Mouse (Mus musculus) lung, adult 2 months (tissue): ENCODE measurements around the gene Morn5. TPM values are rescaled to one million over a fixed set of nuclear protein-coding genes. Genes with fewer than 3 reads are reported as not detected.

Experiments
- DNase-seq: peaks from one replicate; pipeline ENCODE4 v3.0.0; 2022
- H3K4me1 ChIP-seq: fragments of 200-500 bp; 2 replicates; pipeline ENCODE4 v1.6.1; 2011; ENCODE audit warnings: low read length; ENCODE audit not compliant: control insufficient read depth, insufficient read depth
- H3K4me3 ChIP-seq: fragments of 200-500 bp; replicated peaks from 2 replicates; pipeline ENCODE3; 2011; ENCODE audit warnings: low read depth, mild to moderate bottlenecking, control low read depth, low read length; ENCODE audit errors: extremely low read depth
- CTCF ChIP-seq: fragments of 200-500 bp; IDR thresholded peaks from 2 replicates; pipeline ENCODE4 v1.5.1; 2011; ENCODE audit warnings: mild to moderate bottlenecking, low read length, control low read depth; ENCODE audit not compliant: insufficient read depth
- POLR2A ChIP-seq: fragments of 200-500 bp; IDR thresholded peaks from 2 replicates; pipeline ENCODE4 v1.6.1; 2011; ENCODE audit warnings: low read depth, mild to moderate bottlenecking, control low read depth, low read length, borderline replicate concordance; ENCODE audit errors: extremely low read depth
- WGBS: fragments of 180-500 bp; shearing (Covaris S2); methylation state at CpG from one replicate; pipeline ENCODE4 v1.1.7; 2018; 5-methylcytosine and 5-hydroxymethylcytosine counted together
- polyA plus RNA-seq: library from polyadenylated mRNA; depleted of rRNA; stranded (reverse); fragments of >200 nt; gene quantifications from 2 replicates; pipeline ENCODE4 v1.2.3, GENCODE M21; 2012; rRNA removed

Morn5 gene
- 3.0 and 4.4 TPM in 2 replicates for polyA plus RNA-seq

DNA sequence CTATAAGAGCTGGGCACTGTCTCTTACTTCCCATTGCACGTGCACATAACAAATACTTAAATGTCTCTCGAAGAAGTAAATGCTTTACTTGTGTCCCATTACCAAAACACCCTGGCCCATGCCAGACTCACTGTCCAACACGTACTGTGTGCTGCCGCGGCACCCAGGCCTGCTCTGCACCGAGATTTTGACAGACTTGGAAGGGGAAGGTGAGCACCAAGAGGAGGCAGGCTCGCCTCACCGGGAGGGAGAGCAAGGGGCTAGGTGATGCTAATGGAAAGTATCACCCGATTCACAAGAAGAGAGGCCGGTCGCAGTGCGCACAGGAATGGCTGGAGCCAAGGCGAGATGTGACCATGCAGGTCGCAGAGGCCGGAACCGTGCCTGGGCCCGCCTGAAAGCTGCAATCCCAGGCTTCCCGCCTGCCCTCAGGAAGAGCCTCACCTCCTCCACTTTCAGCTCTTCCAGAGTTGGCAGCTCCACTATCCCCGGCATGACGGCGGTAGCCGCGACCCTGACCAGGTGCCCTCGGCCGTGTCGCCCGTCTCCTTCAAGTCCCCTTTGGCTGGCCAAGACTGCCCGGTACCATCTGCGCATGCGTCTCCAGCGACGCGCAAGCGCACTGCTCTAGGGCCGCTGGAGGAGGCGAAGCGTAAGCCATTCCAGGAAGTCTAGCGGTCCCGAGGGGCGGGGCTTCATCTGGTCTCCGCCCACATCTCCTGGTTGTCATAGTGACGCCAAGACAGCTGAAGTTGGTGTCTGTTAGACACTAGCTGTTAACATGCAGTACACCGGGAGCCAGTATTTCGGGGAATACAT is at the start of gene Morn5, which contains the start of gene Ndufa8:
Morn5 (plus strand) TSS at position 711 of the 819 bp plus-strand sequence.
Ndufa8 (minus strand) TSS at position 659 of the 819 bp plus-strand sequence.
- H3K4me3 ChIP-seq, result peak within 1 kb of the TSS; percentile 99
- peak; percentile 97 for DNase-seq
- H3K4me1 ChIP-seq, result peaks cover 4% of the 10 kb centered on the region; the same call in 1 of the 2 replicates
- WGBS, result under 1% methylated on average over 44 of the region's 44 CpGs
- no peak for TF ChIP-seq CTCF
- TF ChIP-seq POLR2A, result peak; percentile 88; the same call in 1 of the 2 replicates

DNA sequence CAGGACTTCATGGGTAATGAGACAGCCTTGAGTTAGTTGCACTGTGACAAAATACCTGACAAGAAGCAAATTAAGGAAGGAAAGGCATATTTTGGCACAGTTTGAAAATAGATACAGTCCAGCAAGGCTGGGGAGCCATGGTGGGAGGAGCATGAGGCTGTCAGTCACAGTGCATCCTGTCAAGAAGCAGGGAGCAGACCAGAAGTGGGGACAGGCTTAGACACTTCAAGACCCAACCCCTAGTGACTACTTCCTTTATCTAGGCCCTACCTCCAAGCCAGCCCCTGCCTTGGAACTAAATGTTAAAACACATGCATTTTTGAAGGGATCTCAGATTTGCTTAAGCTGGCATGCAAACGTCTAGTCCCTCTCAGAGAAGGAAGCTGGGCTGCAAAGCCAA is 48.9 kb upstream of the Morn5 start:
- DNase-seq, result no peak
- Histone ChIP-seq H3K4me1 (no peaks in the 10 kb centered on the region), H3K4me3 (no peak overlapping the region)
- WGBS, result 35% methylated on average over 1 of the region's 1 CpGs
- TF ChIP-seq CTCF (no peak), POLR2A (no peak)

DNA sequence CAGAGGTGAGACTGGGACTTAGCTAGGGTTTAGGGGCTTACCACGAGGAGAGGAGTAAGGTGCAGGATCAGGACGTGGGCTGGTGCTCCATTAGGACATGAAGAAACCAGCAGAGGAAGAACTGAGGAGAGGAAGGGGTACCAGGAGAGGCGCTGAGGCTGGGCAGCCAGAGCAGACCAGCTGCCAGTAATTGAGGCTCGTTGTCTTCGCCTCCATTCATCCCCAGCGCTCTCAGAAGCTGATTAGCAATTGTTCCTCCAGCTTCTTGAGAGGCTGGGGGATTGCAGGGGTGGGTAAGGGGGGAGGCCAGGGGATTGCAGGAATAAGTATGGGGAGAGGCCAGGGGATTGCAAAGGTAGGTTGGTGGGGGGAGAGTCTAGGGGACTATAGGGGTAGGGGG is 47.1 kb upstream of the Morn5 start:
- DNase-seq, result no peak
- Histone ChIP-seq H3K4me1 (no peaks in the 10 kb centered on the region), H3K4me3 (no peak overlapping the region)
- 59% methylated on average over 6 of the region's 6 CpGs for WGBS
- TF ChIP-seq POLR2A (no peak), CTCF (no peak)

DNA sequence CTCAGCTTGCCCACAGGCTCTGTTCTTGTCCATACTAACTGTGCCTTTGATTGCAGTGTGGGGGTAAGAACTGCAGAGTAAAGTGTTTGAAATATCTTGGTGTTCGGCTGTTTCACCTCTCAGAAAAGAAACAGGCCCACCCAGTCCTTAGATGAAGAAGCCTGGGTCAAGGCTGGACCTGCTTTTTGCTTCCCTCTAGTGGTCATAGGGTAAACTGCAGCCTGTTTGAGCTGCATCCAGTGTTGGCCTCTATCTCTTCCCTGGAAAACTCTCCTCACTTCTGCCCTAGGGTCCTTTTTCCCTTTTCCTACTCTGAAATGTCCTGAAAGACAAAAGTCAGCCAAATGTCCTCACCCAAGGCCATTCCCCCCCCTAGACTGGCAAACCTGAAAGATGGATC is 41.2 kb upstream of the Morn5 start:
- peak; percentile 77 for TF ChIP-seq CTCF
- TF ChIP-seq POLR2A, result no peak
- Histone ChIP-seq H3K4me3 (no peak overlapping the region), H3K4me1 (0 out of 2 replicates have a peak, but pooled peaks cover 3% of the 10 kb centered on the region)
- peak; percentile 22 for DNase-seq
- WGBS, result 21% methylated on average over 1 of the region's 1 CpGs

DNA sequence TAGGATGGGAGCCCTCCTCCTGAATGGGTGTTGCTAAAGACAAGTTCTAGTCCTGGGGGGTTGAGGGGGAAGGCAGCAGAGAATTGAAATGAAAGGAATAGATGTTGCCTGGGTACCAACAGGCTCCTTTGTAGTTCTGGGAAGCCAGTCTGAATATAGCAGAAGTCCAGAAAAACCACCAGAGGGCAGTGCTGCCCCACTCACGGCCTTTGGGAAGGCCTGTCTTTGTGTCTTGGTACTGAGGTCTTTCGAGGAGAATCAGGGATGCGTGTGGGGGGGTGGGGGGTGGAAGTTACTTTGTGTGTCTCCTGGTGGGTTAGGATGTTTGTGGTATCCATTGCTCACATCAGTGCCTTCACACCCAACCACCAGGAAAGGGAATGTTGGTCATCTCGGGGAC is 39.9 kb upstream of the Morn5 start:
- no peak overlapping the region for H3K4me3 ChIP-seq
- DNase-seq, result peak; percentile 61
- TF ChIP-seq CTCF (peak; percentile 88), POLR2A (no peak)
- 22% methylated on average over 4 of the region's 4 CpGs for WGBS
- 0 out of 2 replicates have a peak, but pooled peaks cover 3% of the 10 kb centered on the region for H3K4me1 ChIP-seq

DNA sequence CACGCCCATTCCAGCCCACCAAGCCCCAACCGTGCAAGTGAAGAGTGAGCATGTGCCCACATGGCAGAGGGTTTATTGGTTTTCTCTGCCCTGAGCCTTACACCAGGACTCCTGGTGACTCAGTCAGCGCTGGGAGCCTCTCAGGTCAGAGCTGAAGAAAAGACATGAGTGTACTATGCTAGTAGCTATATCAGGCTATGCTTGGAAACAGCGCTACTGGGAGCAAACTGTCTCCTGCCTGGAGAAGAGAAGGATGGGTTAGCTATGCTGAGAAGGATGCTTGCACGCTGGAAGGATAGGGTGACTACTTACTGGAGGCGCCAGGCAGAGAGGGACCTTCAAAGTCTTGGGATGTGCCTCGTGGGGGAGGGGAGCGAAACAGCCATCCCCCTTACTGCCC is 38.7 kb upstream of the Morn5 start:
- H3K4me3 ChIP-seq, result no peak overlapping the region
- TF ChIP-seq CTCF, result no peak
- TF ChIP-seq POLR2A, result no peak
- DNase-seq, result no peak
- H3K4me1 ChIP-seq, result 0 out of 2 replicates have a peak, but pooled peaks cover 3% of the 10 kb centered on the region
- 71% methylated on average over 8 of the region's 8 CpGs for WGBS

DNA sequence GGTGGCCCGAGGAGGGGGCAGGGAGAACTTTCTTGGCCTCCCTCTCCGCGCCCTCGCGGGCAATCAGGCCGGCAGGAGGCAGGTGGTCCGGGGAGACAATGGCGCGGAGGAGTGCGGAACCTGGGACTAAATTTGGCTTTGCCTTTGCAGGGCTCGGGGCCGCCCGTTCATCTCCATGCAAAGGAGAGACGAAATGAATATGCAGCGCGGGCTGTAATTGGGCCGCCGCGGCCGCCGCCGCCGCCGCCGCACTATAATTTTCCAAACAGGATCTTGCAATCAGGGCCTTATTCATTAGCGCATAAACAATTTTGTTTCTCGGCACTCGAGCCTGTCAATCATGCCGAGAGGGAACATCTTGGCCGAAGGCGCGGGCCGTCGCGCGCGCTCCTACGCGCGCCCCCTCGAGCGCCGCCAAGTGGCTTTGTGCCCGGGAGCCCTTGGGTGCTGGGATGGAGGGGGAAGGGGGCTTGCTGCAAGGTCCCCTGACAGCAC is 37.9 kb upstream of the Morn5 start:
- H3K4me1 ChIP-seq, result 0 out of 2 replicates have a peak, but pooled peaks cover 3% of the 10 kb centered on the region
- 2% methylated on average over 44 of the region's 44 CpGs for WGBS
- peak overlapping the region; percentile 21 for H3K4me3 ChIP-seq
- no peak for DNase-seq
- TF ChIP-seq CTCF (no peak), POLR2A (no peak)

DNA sequence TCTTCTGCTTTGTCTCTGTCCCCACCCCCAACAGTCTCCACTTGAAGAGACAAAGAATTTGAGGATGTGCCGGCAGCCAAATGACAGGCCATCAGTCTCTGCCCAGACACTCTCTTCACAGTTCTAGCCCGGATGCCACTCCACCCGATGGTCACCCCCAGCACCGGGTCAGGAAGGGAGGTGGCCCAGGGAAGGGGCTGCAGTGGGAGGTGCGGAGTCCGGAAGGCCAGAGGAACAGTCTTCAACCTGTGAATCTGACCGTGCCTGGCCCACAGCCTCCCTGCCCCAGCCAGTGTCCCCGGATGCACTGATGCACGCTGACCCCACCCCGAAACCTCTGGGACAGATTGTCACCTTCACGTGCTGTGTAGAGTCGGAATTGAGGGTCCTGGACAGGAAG is 36.2 kb upstream of the Morn5 start:
- no peak for DNase-seq
- Histone ChIP-seq H3K4me3 (no peak overlapping the region), H3K4me1 (0 out of 2 replicates have a peak, but pooled peaks cover 3% of the 10 kb centered on the region)
- no peak for TF ChIP-seq CTCF
- TF ChIP-seq POLR2A, result no peak
- WGBS, result 36% methylated on average over 12 of the region's 12 CpGs

DNA sequence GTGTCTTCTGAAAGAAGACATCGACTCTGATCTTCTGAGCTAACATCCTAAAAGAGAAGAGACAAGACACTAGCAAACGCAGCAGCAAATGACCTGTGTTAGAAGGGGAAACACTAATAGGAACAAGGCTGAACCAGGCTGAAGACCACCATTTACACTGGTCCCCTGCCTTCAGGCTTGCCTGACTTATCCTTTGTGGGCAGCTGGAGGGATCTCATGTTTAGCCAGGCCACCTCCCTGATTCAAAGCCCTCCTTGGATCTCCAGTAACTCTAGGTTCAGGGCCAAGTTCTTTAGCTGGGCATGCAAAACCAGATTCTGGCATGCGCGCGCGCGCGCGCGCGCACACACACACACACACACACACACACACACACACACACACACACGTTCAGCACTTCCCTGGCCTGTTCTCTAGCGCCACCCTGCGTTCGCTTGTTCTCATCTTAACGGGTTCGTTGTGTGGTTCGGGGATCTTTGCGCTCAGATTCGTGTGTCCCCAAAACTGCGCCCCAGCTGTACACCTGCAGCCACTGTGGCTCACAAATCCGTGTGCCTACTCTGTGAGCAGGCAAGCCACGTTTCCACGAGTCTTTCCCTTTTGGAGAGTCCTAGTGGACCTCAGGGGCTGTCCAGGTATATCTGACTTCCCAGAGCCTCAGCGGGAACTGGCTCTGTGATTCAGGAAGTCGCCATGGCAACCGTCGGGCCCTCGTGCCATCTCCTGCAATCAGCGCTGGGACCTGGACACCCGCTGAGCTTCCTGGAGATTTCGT is 27.7 kb upstream of the Morn5 start:
- no peak overlapping the region for H3K4me3 ChIP-seq
- TF ChIP-seq POLR2A, result no peak
- peak; percentile 70 for TF ChIP-seq CTCF
- WGBS, result 14% methylated on average over 32 of the region's 32 CpGs
- peak; percentile 61 for DNase-seq
- peaks cover 8% of the 10 kb centered on the region for H3K4me1 ChIP-seq
